Mouse (Mus musculus): Measurements from ENCODE around the gene Farp2.

- TF ChIP-seq CTCF (IDR thresholded peaks at IDR 0.05; ENCODE audit: insufficient read depth, low read length) (no peak), POLR2A (IDR thresholded peaks at IDR 0.05; ENCODE audit: borderline replicate concordance, extremely low read depth, low read depth, low read length) (no peak)
These were observed 91.0 kb downstream of the Farp2 start for GRCm38 (mm10) chr1:93602911-93603310.
